Mouse (Mus musculus): ENCODE data around the gene Crcp.

Crcp gene

GRCm38 (mm10) chr5:130029142-130029897 is at the start of gene Crcp, which contains the start of gene Asl:
Gene Crcp, plus strand, starts transcription at chr5:130029290.
Gene Asl, minus strand, starts transcription at chr5:130029247.
- peak; percentile 92 for DNase-seq

GRCm38 (mm10) chr5:129980216-129980615 is 48.9 kb upstream of the Crcp start:
- no peak for DNase-seq

GRCm38 (mm10) chr5:129989376-129989775 is 39.7 kb upstream of the Crcp start:
- no peak for DNase-seq

- DNase-seq = no peak
These were observed 37.2 kb upstream of the Crcp start for GRCm38 (mm10) chr5:129991898-129992297.

GRCm38 (mm10) chr5:129993374-129993773 is 35.7 kb upstream of the Crcp start:
- DNase-seq = no peak

- DNase-seq = no peak
These were observed 34.1 kb upstream of the Crcp start for GRCm38 (mm10) chr5:129994989-129995388.

GRCm38 (mm10) chr5:129997700-129998099 is 31.4 kb upstream of the Crcp start:
- no peak for DNase-seq

GRCm38 (mm10) chr5:129999097-129999496 is 30.0 kb upstream of the Crcp start:
- peak; percentile 72 for DNase-seq

- peak; percentile 76 for DNase-seq
These were observed 28.4 kb upstream of the Crcp start for GRCm38 (mm10) chr5:130000735-130001134.

- DNase-seq = peak; percentile 34
These were observed 27.6 kb upstream of the Crcp start for GRCm38 (mm10) chr5:130001356-130001987.

GRCm38 (mm10) chr5:130002301-130003146 is 26.6 kb upstream of the Crcp start, which contains the start of gene Gusb:
Gene Gusb, minus strand, starts transcription at chr5:130003049.
- DNase-seq = peak; percentile 93

- DNase-seq = no peak
These were observed 25.9 kb upstream of the Crcp start for GRCm38 (mm10) chr5:130003229-130003628.

- DNase-seq = no peak
These were observed 21.7 kb upstream of the Crcp start for GRCm38 (mm10) chr5:130007344-130007743.

- no peak for DNase-seq
These were observed 21.0 kb upstream of the Crcp start for GRCm38 (mm10) chr5:130008034-130008590.

- DNase-seq = no peak
These were observed 19.3 kb upstream of the Crcp start for GRCm38 (mm10) chr5:130009784-130010183.

- no peak for DNase-seq
These were observed 18.1 kb upstream of the Crcp start for GRCm38 (mm10) chr5:130010961-130011360.

GRCm38 (mm10) chr5:130015104-130015503 is 14.0 kb upstream of the Crcp start:
- no peak for DNase-seq

- no peak for DNase-seq
These were observed 9.6 kb upstream of the Crcp start for GRCm38 (mm10) chr5:130019461-130019860.

GRCm38 (mm10) chr5:130021361-130021966 is 7.6 kb upstream of the Crcp start:
- no peak for DNase-seq

GRCm38 (mm10) chr5:130022366-130022765 is 6.7 kb upstream of the Crcp start:
- no peak for DNase-seq

- no peak for DNase-seq
These were observed 5.9 kb upstream of the Crcp start for GRCm38 (mm10) chr5:130023067-130023766.
